1 mouse cellular context compared by ENCODE assay signal in the genomic region with DNA sequence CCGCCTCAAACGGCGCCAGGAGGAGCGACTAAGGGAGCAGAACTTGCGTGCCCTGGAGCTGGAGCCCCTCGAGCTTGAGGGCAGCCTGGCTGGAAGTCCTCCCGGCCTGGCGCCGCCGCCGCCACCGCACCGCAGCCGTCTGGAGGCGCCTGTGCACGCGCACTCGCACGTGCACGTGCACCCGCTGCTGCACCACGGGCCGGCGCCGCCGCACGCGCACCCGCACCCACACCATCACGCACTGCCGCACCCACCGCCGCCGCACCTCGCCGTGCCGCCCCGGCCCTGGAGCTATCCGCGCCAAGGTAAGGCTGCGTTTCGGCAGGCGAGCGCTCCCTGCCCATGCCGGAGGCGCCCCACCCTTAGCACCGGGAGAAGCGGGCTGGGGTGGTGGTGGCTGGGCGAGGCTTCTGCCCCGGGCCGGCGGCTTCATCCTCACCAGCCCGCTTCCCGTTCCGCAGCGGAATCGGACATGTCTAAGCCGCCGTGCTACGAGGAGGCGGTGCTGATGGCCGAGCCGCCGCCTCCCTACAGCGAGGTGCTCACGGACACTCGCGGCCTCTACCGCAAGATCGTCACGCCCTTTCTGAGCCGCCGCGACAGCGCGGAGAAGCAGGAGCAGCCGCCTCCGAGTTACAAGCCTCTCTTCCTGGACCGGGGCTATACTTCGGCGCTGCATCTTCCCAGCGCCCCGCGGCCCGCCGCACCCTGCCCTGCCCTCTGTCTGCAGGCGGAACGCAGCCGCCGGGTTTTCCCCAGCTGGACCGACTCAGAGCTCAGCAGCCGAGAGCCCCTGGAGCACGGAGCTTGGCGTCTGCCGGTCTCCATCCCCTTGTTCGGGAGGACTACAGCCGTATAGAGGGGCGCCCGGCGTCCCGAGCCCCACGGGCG.
A peak's percentile ranks its signal among the peaks of the same experiment; 100 is the strongest.
TF ChIP-seq lines count a peak whose summit lies in the region.

No protein-coding gene starts in this region.

TF ChIP-seq in MEL, 35 proteins besides CTCF, POLR2A, EP300 and RAD21 (continued from another document):
- no peak for TF ChIP-seq USF1 (IDR thresholded peaks at IDR 0.05; ENCODE audit: low read depth, low read length)
- peak; percentile 31 for TF ChIP-seq SIN3A (IDR thresholded peaks at IDR 0.05; ENCODE audit: low read length)
- no peak for TF ChIP-seq MYB (IDR thresholded peaks at IDR 0.05; ENCODE audit: low read depth, low read length)
- TF ChIP-seq POLR2AphosphoS5 (IDR thresholded peaks at IDR 0.05; ENCODE audit: borderline replicate concordance, low read depth, low read length) = no peak
- no peak for TF ChIP-seq CHD2 (IDR thresholded peaks at IDR 0.05; ENCODE audit: low read length)
